Mouse (Mus musculus) adipose tissue, adult 10 weeks (tissue): ENCODE data around the gene Olfr1298. TPM values are rescaled to one million over a fixed set of nuclear protein-coding genes. Genes with fewer than 3 reads are reported as not detected.

Experiments
- polyA plus RNA-seq: library from polyadenylated mRNA; stranded (reverse); fragments of 350-450 nt; fragmentation: Illumina TruSeq; extraction: RNeasy Lipid Tissue Mini Kit (QIAGEN cat#74804); gene quantifications from one replicate; pipeline ENCODE4 v1.2.3, GENCODE M21; 2014; ENCODE audit warnings: low read depth, low replicate concordance

Gene Olfr1298
- not detected for polyA plus RNA-seq

DNA sequence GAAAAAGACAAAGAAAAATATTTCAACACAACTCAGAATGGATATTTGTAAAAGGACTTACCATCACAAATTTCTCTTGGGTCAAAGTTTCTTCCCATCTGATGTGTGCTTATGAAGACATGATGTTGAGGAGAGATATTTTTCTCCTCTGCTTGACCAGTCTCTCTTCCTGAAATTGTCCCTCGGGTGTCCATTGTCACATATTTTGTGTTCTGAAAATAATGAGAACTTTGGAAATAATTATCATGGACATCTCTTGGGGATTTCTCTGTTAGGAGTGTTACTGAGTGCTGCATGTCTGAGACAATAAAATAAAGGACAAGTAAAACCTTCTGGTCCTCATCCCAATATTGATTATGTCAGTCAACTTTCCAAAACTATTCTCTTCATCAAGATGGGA, at the start of gene Olfr1298:
TSS of gene Olfr1298 (minus strand) at position 101 of the 400 bp plus-strand sequence.

GRCm38 (mm10) chr2:111661119-111661518, 12.1 kb upstream of the Olfr1298 start, which contains the start of gene Olfr1299:
TSS of gene Olfr1299 (plus strand) at chr2:111661419.

GRCm38 (mm10) chr2:111626397-111626796, 22.6 kb downstream of the Olfr1298 start, which contains the start of gene Olfr1297:
TSS of gene Olfr1297 (minus strand) at chr2:111626497.

Other genes with a start within 250 kb of the Olfr1298 start
- gene Olfr1286, start 226.1 kb downstream of the Olfr1298 start, polyA plus RNA-seq = not detected
- gene Olfr1287, start 200.1 kb downstream of the Olfr1298 start, polyA plus RNA-seq = not detected
- gene Olfr1288, start 175.1 kb downstream of the Olfr1298 start, polyA plus RNA-seq = not detected
- gene Olfr1289, start 168.4 kb downstream of the Olfr1298 start, polyA plus RNA-seq = not detected
- not detected for gene Olfr1290, start 155.4 kb downstream of the Olfr1298 start, polyA plus RNA-seq
- gene Olfr1291-ps1, start 152.0 kb downstream of the Olfr1298 start, polyA plus RNA-seq = not detected
- not detected for gene Olfr1293-ps, start 124.0 kb downstream of the Olfr1298 start, polyA plus RNA-seq
- gene Olfr1294, start 108.9 kb downstream of the Olfr1298 start, polyA plus RNA-seq = not detected
- not detected for gene Olfr1295, start 79.5 kb downstream of the Olfr1298 start, polyA plus RNA-seq
- gene Olfr1297, start 22.7 kb downstream of the Olfr1298 start, polyA plus RNA-seq = not detected
- not detected for gene Olfr1299, start 12.2 kb upstream of the Olfr1298 start, polyA plus RNA-seq
- not detected for gene Olfr1301, start 101.8 kb upstream of the Olfr1298 start, polyA plus RNA-seq
- gene Olfr1302, start 128.2 kb upstream of the Olfr1298 start, polyA plus RNA-seq = not detected
- not detected for gene Olfr1303, start 171.1 kb upstream of the Olfr1298 start, polyA plus RNA-seq
- gene Olfr1305, start 227.9 kb upstream of the Olfr1298 start, polyA plus RNA-seq = not detected